Mouse (Mus musculus) kidney, adult 2 months (tissue): ENCODE measurements around the gene Rtraf. TPM values are rescaled to one million over a fixed set of nuclear protein-coding genes. Genes with fewer than 3 reads are reported as not detected.
A peak's percentile ranks its signal among the peaks of the same experiment; 100 is the strongest.

ENCODE experiments used
- DNase-seq: peaks from one replicate; pipeline ENCODE4 v3.0.0; 2021
- H3K27ac ChIP-seq: fragments of 200-500 bp; 2 replicates; pipeline ENCODE4 v1.5.1; 2012; ENCODE audit warnings: low read depth, low read length, control low read depth, inconsistent platforms; ENCODE audit not compliant: insufficient read depth
- H3K27me3 ChIP-seq: fragments of 200-500 bp; replicated peaks from 2 replicates; pipeline ENCODE4 v1.6.1; 2012; ENCODE audit warnings: mild to moderate bottlenecking, moderate library complexity, low read length, inconsistent platforms; ENCODE audit not compliant: control insufficient read depth, insufficient read depth
- H3K36me3 ChIP-seq: fragments of 200-500 bp; 2 replicates; pipeline ENCODE4 v1.6.1; 2012; ENCODE audit warnings: mild to moderate bottlenecking, moderate library complexity, low read length, inconsistent platforms; ENCODE audit not compliant: control insufficient read depth, insufficient read depth
- H3K4me1 ChIP-seq: fragments of 200-500 bp; 2 replicates; pipeline ENCODE4 v1.6.1; 2011; ENCODE audit warnings: low read length; ENCODE audit not compliant: control insufficient read depth, insufficient read depth
- H3K4me3 ChIP-seq: fragments of 200-500 bp; 2 replicates; pipeline ENCODE4 v1.5.1; 2011; ENCODE audit warnings: mild to moderate bottlenecking, low read depth, low read length, control low read depth; ENCODE audit not compliant: insufficient read depth
- CTCF ChIP-seq: fragments of 200-500 bp; conservative IDR thresholded peaks from 2 replicates; pipeline ENCODE4 v1.5.1; 2011; ENCODE audit warnings: low read depth, mild to moderate bottlenecking, control low read depth, low read length, moderate library complexity, mixed read lengths; ENCODE audit not compliant: insufficient read depth, insufficient read length
- POLR2A ChIP-seq: fragments of 200-500 bp; IDR thresholded peaks from one replicate; pipeline ENCODE4 v1.6.1; 2011; ENCODE audit warnings: low read depth, low read length, control low read depth
- WGBS: fragments of 180-500 bp; shearing (Covaris S2); methylation state at CpG from one replicate; pipeline ENCODE4 v1.1.7; 2018; 5-methylcytosine and 5-hydroxymethylcytosine counted together
- polyA plus RNA-seq: library from polyadenylated mRNA; depleted of rRNA; stranded (reverse); fragments of >200 nt; gene quantifications from 2 replicates; pipeline ENCODE4 v1.2.3, GENCODE M21; 2012; rRNA removed

The Rtraf gene
- polyA plus RNA-seq, 1 experiment: 47.3 TPM

GRCm38 (mm10) chr14:19765539-19766379 lies 57.9 kb downstream of the Rtraf start:
- no peak overlapping the region for H3K4me3 ChIP-seq
- 71% methylated on average over 9 of the region's 9 CpGs for WGBS
- H3K4me1 ChIP-seq: peaks cover 12% of the 10 kb centered on the region
- H3K27ac ChIP-seq: peak overlapping the region; percentile 3; the same call in 1 of the 2 replicates
- H3K27me3 ChIP-seq: no peaks in the 10 kb centered on the region
- TF ChIP-seq POLR2A (no peak), CTCF (no peak)
- DNase-seq: no peak
- H3K36me3 ChIP-seq: no peaks in the 10 kb centered on the region

- no peak overlapping the region for H3K27ac ChIP-seq
- H3K4me1 ChIP-seq: peaks cover 4% of the 10 kb centered on the region; the same call in 1 of the 2 replicates
- no peaks in the 10 kb centered on the region for H3K36me3 ChIP-seq
- TF ChIP-seq POLR2A (no peak), CTCF (no peak)
- no peaks in the 10 kb centered on the region for H3K27me3 ChIP-seq
- H3K4me3 ChIP-seq: no peak overlapping the region
- 78% methylated on average over 8 of the region's 8 CpGs for WGBS
- no peak for DNase-seq
Measured at GRCm38 (mm10) chr14:19764331-19764730, 59.3 kb downstream of the Rtraf start.

DNA sequence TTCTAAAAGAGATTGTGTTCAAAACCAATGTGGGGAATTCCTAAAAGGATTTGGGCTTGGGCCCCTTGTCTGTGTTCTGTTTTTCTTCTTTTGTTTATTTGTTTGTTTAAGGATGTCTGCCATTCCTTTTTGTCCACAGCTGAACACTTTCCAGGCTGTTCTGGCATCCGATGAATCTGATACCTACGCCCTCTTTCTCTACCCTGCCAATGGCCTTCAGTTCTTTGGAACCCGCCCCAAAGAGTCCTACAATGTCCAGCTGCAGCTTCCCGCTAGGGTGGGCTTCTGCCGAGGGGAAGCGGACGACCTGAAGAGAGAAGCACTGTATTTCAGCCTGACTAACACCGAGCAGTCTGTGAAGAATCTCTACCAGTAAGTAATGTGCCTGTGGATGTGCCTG lies 60.1 kb downstream of the Rtraf start:
- 41% methylated on average over 8 of the region's 8 CpGs for WGBS
- peak overlapping the region; percentile 81; the same call in 1 of the 2 replicates for H3K27ac ChIP-seq
- H3K36me3 ChIP-seq: no peaks in the 10 kb centered on the region
- H3K4me3 ChIP-seq: no peak overlapping the region
- H3K27me3 ChIP-seq: no peaks in the 10 kb centered on the region
- H3K4me1 ChIP-seq: peaks cover 4% of the 10 kb centered on the region; the same call in 1 of the 2 replicates
- DNase-seq: no peak
- TF ChIP-seq POLR2A (no peak), CTCF (no peak)

DNA sequence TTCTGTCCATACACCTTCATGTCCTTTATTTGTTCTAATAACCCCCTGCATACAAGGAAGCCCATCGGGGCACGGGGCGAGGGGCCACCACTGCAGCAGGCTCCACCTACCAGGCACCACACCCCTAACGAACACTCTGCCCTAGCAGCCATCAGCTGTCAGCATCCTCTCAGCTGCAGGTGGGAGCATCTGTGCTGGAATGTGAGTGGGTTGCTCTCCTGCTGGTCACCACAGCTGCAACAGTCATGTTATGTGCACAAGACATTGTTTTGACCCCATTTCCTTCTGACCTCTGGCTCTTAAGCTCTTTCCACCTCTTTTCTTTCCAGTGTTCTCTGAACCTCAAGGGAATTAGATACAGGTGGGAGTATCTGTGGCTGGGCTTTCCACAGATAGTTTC lies 61.6 kb downstream of the Rtraf start:
- TF ChIP-seq CTCF: no peak
- TF ChIP-seq POLR2A: no peak

More for the DNA sequence above, 61.6 kb downstream of the Rtraf start:
- H3K4me1 ChIP-seq: peaks cover 4% of the 10 kb centered on the region; the same call in 1 of the 2 replicates
- WGBS: 58% methylated on average over 4 of the region's 4 CpGs
- no peak for DNase-seq
- no peak overlapping the region for H3K4me3 ChIP-seq
- H3K36me3 ChIP-seq: no peaks in the 10 kb centered on the region
- H3K27me3 ChIP-seq: no peaks in the 10 kb centered on the region
- H3K27ac ChIP-seq: no peak overlapping the region

Other genes starting within 250 kb of the Rtraf start
- gene Gm2237, start 238.7 kb downstream of the Rtraf start, polyA plus RNA-seq: 0.05 and 0.14 TPM in 2 replicates
- not detected in 2 replicates for gene Gm5458, start 221.2 kb downstream of the Rtraf start, polyA plus RNA-seq
- 17.6 and 21.4 TPM in 2 replicates for gene Nid2, start 72.6 kb downstream of the Rtraf start, polyA plus RNA-seq
- 6.6 and 9.0 TPM in 2 replicates for gene Gng2, start 153.8 kb upstream of the Rtraf start, polyA plus RNA-seq